Mouse (Mus musculus) cortical plate, adult 2 months (tissue): ENCODE results near the gene Vmn1r170.
"Not testable (repeated sequence)": the region's sequence is repeated elsewhere in the genome, so short reads cannot be mapped to it uniquely, and the experiment has no call there.

ENCODE experiments used
- CTCF ChIP-seq: fragments of 200-500 bp; IDR thresholded peaks from 2 replicates; pipeline ENCODE4 v1.5.1; 2011; ENCODE audit warnings: mild to moderate bottlenecking, control low read depth, low read length; ENCODE audit not compliant: insufficient read depth; ENCODE audit errors: extremely low read depth
- POLR2A ChIP-seq: fragments of 200-500 bp; IDR thresholded peaks from 2 replicates; pipeline ENCODE4 v1.6.1; 2011; ENCODE audit warnings: mild to moderate bottlenecking, low read length, control low read depth; ENCODE audit not compliant: insufficient read depth; ENCODE audit errors: extremely low read depth

DNA sequence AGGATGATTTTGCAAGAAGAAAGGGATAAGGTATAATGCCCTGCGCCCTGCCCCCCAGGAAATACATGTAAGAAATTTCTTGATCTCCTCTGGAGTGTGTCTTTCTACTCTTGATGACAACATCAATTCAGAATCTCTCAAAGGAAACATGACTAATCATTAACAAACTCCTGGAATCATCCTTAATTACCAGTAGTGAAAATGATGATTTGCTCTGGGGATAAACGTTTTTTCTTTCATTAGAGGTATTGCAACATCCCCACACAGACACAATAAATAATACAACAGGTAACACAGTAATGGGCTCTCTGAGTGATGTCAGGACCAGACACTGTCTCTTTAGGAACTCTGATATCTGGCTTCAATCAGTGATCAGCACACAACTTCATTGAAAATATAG lies 30.7 kb upstream of the Vmn1r170 start, which contains the start of gene Vmn1r169:
- TF ChIP-seq CTCF, POLR2A: not testable (repeated sequence)
